Mouse (Mus musculus) cerebellum, postnatal 10 days (tissue): ENCODE measurements around the gene Vegfa.
A peak's percentile ranks its signal among the peaks of the same experiment; 100 is the strongest.
"Not testable (repeated sequence)": the region's sequence is repeated elsewhere in the genome, so short reads cannot be mapped to it uniquely, and the experiment has no call there.

Experiments used
- DNase-seq, 2 experiments: peaks; one replicate each; pipeline ENCODE4 v3.0.0; 2021; ENCODE audit warnings: mixed read lengths in 2 of 2

Vegfa gene

DNA sequence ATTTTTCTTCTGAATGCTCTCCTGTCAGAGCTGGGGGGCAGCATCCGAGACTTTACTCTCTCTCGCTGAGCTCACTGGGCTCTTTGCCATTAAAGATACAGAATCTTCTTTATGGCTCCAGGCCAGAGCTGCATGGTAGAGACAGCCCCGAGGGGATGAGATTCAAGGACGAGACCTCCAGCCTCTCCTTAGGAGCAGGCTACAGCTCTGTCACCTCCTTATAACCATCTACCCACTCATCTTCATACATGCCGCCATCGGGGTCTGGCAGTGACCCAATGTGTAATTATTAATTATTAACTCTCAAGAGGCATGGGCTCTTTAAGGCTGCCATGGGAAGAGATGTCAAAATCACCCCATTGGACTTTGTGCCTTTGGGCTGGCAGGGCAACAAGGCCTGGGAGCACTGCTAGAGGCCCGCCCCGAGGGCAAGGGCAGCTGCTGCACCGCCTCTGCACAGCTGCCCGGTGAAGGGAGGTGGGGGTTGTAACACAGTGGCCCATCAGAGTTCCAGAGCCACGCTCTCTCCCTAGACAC, 37.8 kb downstream of the Vegfa start:
- peak; percentile 35 to 46 for DNase-seq

DNA sequence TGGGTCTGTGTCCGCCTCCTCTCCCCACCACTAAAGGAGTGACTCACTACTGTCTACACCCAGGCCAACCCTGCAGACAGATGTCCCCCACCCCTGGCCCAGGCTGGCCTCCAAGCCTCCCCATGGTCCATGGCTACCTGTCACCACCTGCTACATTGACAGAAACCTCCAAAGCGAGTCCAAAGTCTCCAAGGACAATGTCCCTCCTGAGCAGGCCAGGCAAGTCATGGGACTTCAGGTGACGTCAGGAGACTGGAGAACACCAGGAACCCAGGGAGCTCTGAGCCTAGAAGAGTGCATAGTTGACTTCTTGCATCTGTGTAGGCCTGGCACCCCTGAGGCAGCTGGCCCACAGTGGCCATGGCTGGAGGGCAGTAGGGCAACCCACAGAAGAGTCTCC, 45.3 kb downstream of the Vegfa start:
- no peak for DNase-seq

GRCm38 (mm10) chr17:45986374-45986773, 45.8 kb downstream of the Vegfa start:
- no peak for DNase-seq

GRCm38 (mm10) chr17:45983185-45983584, 49.0 kb downstream of the Vegfa start:
- DNase-seq, result not testable (repeated sequence)

GRCm38 (mm10) chr17:45981841-45982240, 50.3 kb downstream of the Vegfa start:
- peak; percentile 65 to 72 for DNase-seq

DNA sequence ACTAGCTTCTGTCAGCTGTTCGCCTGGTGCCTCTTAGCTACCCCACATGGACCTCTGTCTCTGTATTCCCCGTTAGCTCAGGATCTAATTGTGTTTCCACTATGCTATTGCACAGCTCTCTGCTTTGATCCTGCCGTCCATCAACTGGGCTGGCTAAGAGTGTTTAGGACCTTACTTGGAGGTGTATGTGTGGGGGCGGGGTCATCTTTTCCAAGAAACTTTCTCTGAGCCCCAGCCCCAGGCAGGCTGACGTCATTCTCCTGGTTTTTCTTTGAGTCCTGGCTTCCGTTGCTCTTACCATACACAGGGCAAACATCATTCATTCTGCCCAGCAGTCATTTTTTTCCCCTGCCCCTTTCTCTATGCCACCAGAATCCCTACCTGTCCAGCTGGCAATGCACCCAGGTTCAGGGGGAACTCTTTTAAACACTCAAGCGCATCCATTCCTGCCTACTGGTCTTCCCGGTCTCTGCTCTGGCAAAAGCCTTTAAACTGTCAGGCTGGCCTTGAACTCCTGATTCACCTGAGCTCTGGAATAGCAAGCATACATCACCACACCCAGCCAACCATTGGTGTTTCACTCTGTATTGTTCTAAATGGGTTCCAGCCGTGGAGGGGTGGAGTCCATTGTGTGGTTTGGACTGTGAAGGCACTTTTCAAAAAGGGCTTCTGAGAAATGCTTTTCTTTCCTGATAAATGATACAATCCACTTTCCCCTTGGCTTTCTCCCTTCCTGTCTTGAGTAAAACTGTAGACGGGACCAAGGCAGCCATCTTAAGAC, 53.0 kb downstream of the Vegfa start:
- DNase-seq, result no peak

DNA sequence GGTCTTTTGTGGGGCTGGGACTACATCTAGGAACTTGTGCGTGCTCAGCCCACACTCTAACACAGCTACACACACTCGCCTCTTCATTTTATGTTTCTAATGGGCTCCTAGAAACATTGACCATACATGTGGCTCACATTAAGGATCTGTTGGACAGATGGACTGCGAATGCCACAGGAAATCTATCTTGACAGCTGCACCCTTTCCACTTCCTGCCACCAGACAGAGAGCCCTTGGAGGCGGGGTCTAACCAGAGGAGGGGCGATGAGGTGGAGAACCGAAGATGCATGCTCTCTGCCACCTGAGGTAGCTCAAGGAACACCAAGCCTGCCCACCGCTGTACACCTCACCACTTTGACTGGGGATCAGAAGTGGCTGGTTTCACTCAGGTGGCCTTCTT, 57.7 kb downstream of the Vegfa start:
- DNase-seq, result no peak

- DNase-seq, result no peak
These were observed 59.0 kb downstream of the Vegfa start for GRCm38 (mm10) chr17:45973214-45973613.

- no peak for DNase-seq
These were observed 59.8 kb downstream of the Vegfa start for GRCm38 (mm10) chr17:45972405-45972804.

GRCm38 (mm10) chr17:45971800-45972199, 60.4 kb downstream of the Vegfa start:
- no peak for DNase-seq

DNA sequence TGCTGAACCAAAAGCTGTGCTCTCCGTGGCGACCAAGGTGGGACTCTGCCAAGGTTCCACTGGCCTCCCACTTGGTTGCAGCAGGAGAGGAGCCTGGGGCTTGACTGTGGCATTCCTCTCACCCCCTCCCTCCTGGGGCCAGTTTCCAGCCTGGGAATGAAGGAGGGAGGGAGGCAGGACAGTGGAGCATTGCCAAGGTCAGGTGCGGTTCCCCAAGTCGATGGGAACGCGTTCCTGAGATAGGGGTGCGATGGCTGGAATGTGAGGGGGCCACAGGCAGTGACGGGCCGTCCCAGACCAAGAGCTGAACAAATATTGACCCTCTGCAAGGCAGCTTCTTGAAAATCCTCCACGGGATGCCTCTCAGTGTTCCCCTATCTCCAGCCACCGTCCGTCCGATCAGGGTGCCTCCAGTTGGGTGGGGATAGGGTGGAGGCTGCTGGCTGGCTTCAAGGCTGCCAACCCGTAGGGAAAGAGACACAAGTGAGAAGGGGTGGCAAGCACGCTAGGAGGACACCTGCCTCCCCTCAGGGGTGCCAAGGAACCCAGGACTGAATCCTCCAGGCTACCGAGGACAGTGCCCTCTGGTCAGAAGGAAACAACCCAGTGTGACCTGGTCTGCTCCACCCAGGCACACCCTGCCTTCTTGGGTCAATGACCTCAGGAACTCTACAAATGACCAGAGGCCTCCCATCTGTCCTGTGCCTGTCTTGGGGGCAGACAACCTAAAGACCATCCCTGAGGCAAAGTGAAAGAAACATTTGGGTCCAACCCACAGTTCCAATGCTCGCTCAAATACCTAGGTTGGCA, 61.2 kb downstream of the Vegfa start:
- no peak for DNase-seq

DNA sequence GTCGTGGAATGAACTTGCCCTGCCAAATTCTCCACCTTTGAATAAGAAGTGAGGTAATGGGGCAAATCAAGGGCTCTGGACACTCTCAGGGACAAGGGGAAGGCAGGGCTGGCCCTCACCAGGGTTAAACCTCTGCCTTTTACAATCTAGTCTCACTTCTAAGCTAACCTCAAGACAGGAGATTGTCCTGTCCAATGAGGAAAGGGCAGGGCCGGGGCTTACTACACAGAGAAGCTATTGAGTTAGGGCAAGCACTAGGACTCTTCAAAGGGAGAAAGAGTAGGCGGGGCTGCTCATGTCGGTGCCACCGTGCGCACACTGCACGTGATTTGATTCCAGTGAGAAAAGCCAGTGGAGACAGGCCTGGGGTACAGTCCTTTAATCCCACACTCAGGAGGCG, 62.6 kb downstream of the Vegfa start:
- no peak for DNase-seq

GRCm38 (mm10) chr17:45968341-45968740, 63.8 kb downstream of the Vegfa start:
- no peak for DNase-seq
